Mouse (Mus musculus) midbrain, embryonic 15.5 days (tissue): Measurements from ENCODE around the gene Nek6. TPM values are rescaled to one million over a fixed set of nuclear protein-coding genes. Genes with fewer than 3 reads are reported as not detected.

Experiments used
- ATAC-seq: fragments of 200-750 bp; cut with Nextera tagmentation; replicated peaks from 2 replicates; pipeline ENCODE4 v1.8.0; 2017; ENCODE audit warnings: moderate TSS enrichment
- H3K27ac ChIP-seq: fragments of 300-500 bp; sonication (generic); 2 replicates; pipeline ENCODE4 v1.5.1; 2015; ENCODE audit warnings: mild to moderate bottlenecking, inconsistent platforms
- H3K27me3 ChIP-seq: fragments of 300-500 bp; sonication (generic); replicated peaks from 2 replicates; pipeline ENCODE4 v1.6.1; 2015; ENCODE audit warnings: inconsistent platforms
- H3K36me3 ChIP-seq: fragments of 300-500 bp; sonication (generic); replicated peaks from 2 replicates; pipeline ENCODE4 v1.6.1; 2015; ENCODE audit warnings: inconsistent platforms
- H3K4me1 ChIP-seq: fragments of 300-500 bp; sonication (generic); 2 replicates; pipeline ENCODE4 v1.6.1; 2015; ENCODE audit warnings: inconsistent platforms
- H3K4me2 ChIP-seq: fragments of 300-500 bp; sonication (generic); 2 replicates; pipeline ENCODE4 v1.6.1; 2015; ENCODE audit warnings: inconsistent platforms, mild to moderate bottlenecking, moderate library complexity
- H3K4me3 ChIP-seq: fragments of 300-500 bp; sonication (generic); 2 replicates; pipeline ENCODE4 v1.5.1; 2015; ENCODE audit warnings: mild to moderate bottlenecking, inconsistent platforms
- H3K9ac ChIP-seq: fragments of 300-500 bp; sonication (generic); 2 replicates; pipeline ENCODE4 v1.6.1; 2015; ENCODE audit warnings: mild to moderate bottlenecking, inconsistent platforms
- H3K9me3 ChIP-seq: fragments of 300-500 bp; sonication (generic); 2 replicates; pipeline ENCODE4 v1.6.1; 2016; ENCODE audit warnings: inconsistent platforms
- WGBS: fragments of 180-500 bp; shearing (Covaris S2); methylation state at CpG from one replicate; pipeline ENCODE4 v1.1.7; 2015; ENCODE audit warnings: mixed read lengths; 5-methylcytosine and 5-hydroxymethylcytosine counted together
- polyA plus RNA-seq: library from polyadenylated mRNA; unstranded; fragments of >200 nt; fragmentation: Nextera tagmentation; extraction: Ambion mirVana; gene quantifications from 2 replicates; pipeline ENCODE4 v1.2.1, GENCODE M21; 2015

The Nek6 gene
- polyA plus RNA-seq, result 56.0 and 66.1 TPM in 2 replicates

- Histone ChIP-seq H3K4me2 (peak within 1 kb of the TSS; percentile 79), H3K36me3 (no peaks in the 10 kb centered on the region), H3K9ac (peak within 1 kb of the TSS; percentile 77), H3K27me3 (no peaks in the 10 kb centered on the region), H3K4me1 (peaks cover 14% of the 10 kb centered on the region), H3K4me3 (peak within 1 kb of the TSS; percentile 80), H3K9me3 (no peaks in the 10 kb centered on the region), H3K27ac (peak within 1 kb of the TSS; percentile 78)
- under 1% methylated on average over 80 of the region's 90 CpGs for WGBS
- peak; percentile 71 for ATAC-seq
Observed at GRCm38 (mm10) chr2:38511487-38512307, at the start of gene Nek6. Gene Nek6, plus strand, starts transcription at chr2:38511643.

GRCm38 (mm10) chr2:38462323-38462722 is 49.1 kb upstream of the Nek6 start:
- H3K36me3 ChIP-seq, result no peaks in the 10 kb centered on the region
- 75% methylated on average over 3 of the region's 3 CpGs for WGBS
- no peaks in the 10 kb centered on the region for H3K27me3 ChIP-seq
- H3K9me3 ChIP-seq, result no peaks in the 10 kb centered on the region
- no peak overlapping the region for H3K9ac ChIP-seq
- H3K27ac ChIP-seq, result no peak overlapping the region
- no peak overlapping the region for H3K4me2 ChIP-seq
- no peak overlapping the region for H3K4me3 ChIP-seq
- peaks cover 5% of the 10 kb centered on the region; the same call in 1 of the 2 replicates for H3K4me1 ChIP-seq
- no peak for ATAC-seq

- ATAC-seq, result no peak
- no peaks in the 10 kb centered on the region for H3K9me3 ChIP-seq
Observed at GRCm38 (mm10) chr2:38468845-38469244, 42.6 kb upstream of the Nek6 start.

GRCm38 (mm10) chr2:38471745-38472144 is 39.7 kb upstream of the Nek6 start:
- no peak overlapping the region for H3K4me3 ChIP-seq
- H3K27ac ChIP-seq, result no peak overlapping the region
- ATAC-seq, result no peak
- no peak overlapping the region for H3K9ac ChIP-seq
- no peaks in the 10 kb centered on the region for H3K27me3 ChIP-seq
- H3K4me2 ChIP-seq, result no peak overlapping the region
- WGBS, result 89% methylated on average over 5 of the region's 5 CpGs
- no peaks in the 10 kb centered on the region for H3K4me1 ChIP-seq
- no peaks in the 10 kb centered on the region for H3K9me3 ChIP-seq
- no peaks in the 10 kb centered on the region for H3K36me3 ChIP-seq

More at GRCm38 (mm10) chr2:38468845-38469244, 42.6 kb upstream of the Nek6 start:
- WGBS, result 86% methylated on average over 4 of the region's 4 CpGs
- Histone ChIP-seq H3K36me3 (no peaks in the 10 kb centered on the region), H3K27me3 (no peaks in the 10 kb centered on the region), H3K27ac (no peak overlapping the region), H3K9ac (no peak overlapping the region), H3K4me3 (no peak overlapping the region), H3K4me2 (no peak overlapping the region), H3K4me1 (no peaks in the 10 kb centered on the region)

- H3K4me3 ChIP-seq, result no peak overlapping the region
- no peaks in the 10 kb centered on the region for H3K27me3 ChIP-seq
- H3K36me3 ChIP-seq, result no peaks in the 10 kb centered on the region
- H3K4me1 ChIP-seq, result no peaks in the 10 kb centered on the region
- H3K9me3 ChIP-seq, result no peaks in the 10 kb centered on the region
- no peak overlapping the region for H3K9ac ChIP-seq
- no peak overlapping the region for H3K27ac ChIP-seq
- ATAC-seq, result no peak
- H3K4me2 ChIP-seq, result no peak overlapping the region
Observed at GRCm38 (mm10) chr2:38472829-38473228, 38.6 kb upstream of the Nek6 start.

GRCm38 (mm10) chr2:38476871-38477496 is 34.5 kb upstream of the Nek6 start:
- H3K27ac ChIP-seq, result no peak overlapping the region
- no peak for ATAC-seq

GRCm38 (mm10) chr2:38477497-38477873 is 34.0 kb upstream of the Nek6 start:
- WGBS, result 74% methylated on average over 9 of the region's 9 CpGs
- Histone ChIP-seq H3K27me3 (0 out of 2 replicates have a peak, but pooled peaks cover 3% of the 10 kb centered on the region), H3K4me2 (no peak overlapping the region), H3K36me3 (no peaks in the 10 kb centered on the region), H3K9ac (no peak overlapping the region), H3K27ac (no peak overlapping the region), H3K9me3 (no peaks in the 10 kb centered on the region), H3K4me3 (no peak overlapping the region), H3K4me1 (no peaks in the 10 kb centered on the region)
- ATAC-seq, result no peak

More at GRCm38 (mm10) chr2:38476871-38477496, 34.5 kb upstream of the Nek6 start:
- Histone ChIP-seq H3K36me3 (no peaks in the 10 kb centered on the region), H3K9ac (no peak overlapping the region), H3K9me3 (no peaks in the 10 kb centered on the region), H3K4me1 (no peaks in the 10 kb centered on the region), H3K27me3 (0 out of 2 replicates have a peak, but pooled peaks cover 3% of the 10 kb centered on the region), H3K4me2 (no peak overlapping the region), H3K4me3 (no peak overlapping the region)
- WGBS, result 64% methylated on average over 9 of the region's 9 CpGs

- Histone ChIP-seq H3K9ac (no peak overlapping the region), H3K27me3 (0 out of 2 replicates have a peak, but pooled peaks cover 3% of the 10 kb centered on the region), H3K36me3 (no peaks in the 10 kb centered on the region), H3K9me3 (no peaks in the 10 kb centered on the region), H3K27ac (no peak overlapping the region), H3K4me1 (no peaks in the 10 kb centered on the region), H3K4me3 (no peak overlapping the region), H3K4me2 (no peak overlapping the region)
- WGBS, result 95% methylated on average over 4 of the region's 4 CpGs
- no peak for ATAC-seq
Observed at GRCm38 (mm10) chr2:38478683-38479082, 32.8 kb upstream of the Nek6 start.

GRCm38 (mm10) chr2:38479541-38479940 is 31.9 kb upstream of the Nek6 start:
- Histone ChIP-seq H3K4me1 (no peaks in the 10 kb centered on the region), H3K9ac (no peak overlapping the region), H3K9me3 (no peaks in the 10 kb centered on the region), H3K4me2 (no peak overlapping the region), H3K36me3 (no peaks in the 10 kb centered on the region), H3K4me3 (no peak overlapping the region), H3K27me3 (0 out of 2 replicates have a peak, but pooled peaks cover 3% of the 10 kb centered on the region), H3K27ac (no peak overlapping the region)
- WGBS, result 83% methylated on average over 3 of the region's 3 CpGs
- no peak for ATAC-seq

- Histone ChIP-seq H3K27ac (no peak overlapping the region), H3K4me1 (no peaks in the 10 kb centered on the region), H3K9me3 (no peaks in the 10 kb centered on the region), H3K27me3 (0 out of 2 replicates have a peak, but pooled peaks cover 3% of the 10 kb centered on the region), H3K9ac (no peak overlapping the region), H3K4me3 (no peak overlapping the region), H3K4me2 (no peak overlapping the region), H3K36me3 (no peaks in the 10 kb centered on the region)
- ATAC-seq, result no peak
- 85% methylated on average over 6 of the region's 6 CpGs for WGBS
Observed at GRCm38 (mm10) chr2:38481166-38481778, 30.2 kb upstream of the Nek6 start.

- no peak for ATAC-seq
- H3K9me3 ChIP-seq, result no peaks in the 10 kb centered on the region
- 90% methylated on average over 3 of the region's 3 CpGs for WGBS
- 0 out of 2 replicates have a peak, but pooled peaks cover 3% of the 10 kb centered on the region for H3K27me3 ChIP-seq
- no peak overlapping the region for H3K9ac ChIP-seq
- H3K4me1 ChIP-seq, result no peaks in the 10 kb centered on the region
- H3K4me3 ChIP-seq, result no peak overlapping the region
- H3K4me2 ChIP-seq, result no peak overlapping the region
- no peaks in the 10 kb centered on the region for H3K36me3 ChIP-seq
- H3K27ac ChIP-seq, result no peak overlapping the region
Observed at GRCm38 (mm10) chr2:38482122-38482521, 29.3 kb upstream of the Nek6 start.

- no peak for ATAC-seq
- 86% methylated on average over 7 of the region's 7 CpGs for WGBS
- H3K9me3 ChIP-seq, result no peaks in the 10 kb centered on the region
Observed at GRCm38 (mm10) chr2:38483058-38483704, 28.3 kb upstream of the Nek6 start.

More at GRCm38 (mm10) chr2:38483058-38483704, 28.3 kb upstream of the Nek6 start:
- H3K27ac ChIP-seq, result no peak overlapping the region
- no peaks in the 10 kb centered on the region for H3K4me1 ChIP-seq
- no peaks in the 10 kb centered on the region for H3K36me3 ChIP-seq
- H3K4me3 ChIP-seq, result no peak overlapping the region
- no peak overlapping the region for H3K9ac ChIP-seq
- H3K4me2 ChIP-seq, result no peak overlapping the region
- 0 out of 2 replicates have a peak, but pooled peaks cover 3% of the 10 kb centered on the region for H3K27me3 ChIP-seq
